Mouse (Mus musculus) midbrain, embryonic 11.5 days (tissue): ENCODE measurements around the gene Tuba1c. TPM values are rescaled to one million over a fixed set of nuclear protein-coding genes. Genes with fewer than 3 reads are reported as not detected.

Source experiments
- ATAC-seq: fragments of 200-750 bp; cut with Nextera tagmentation; 2 replicates; pipeline ENCODE4 v1.8.0; 2017; ENCODE audit warnings: moderate TSS enrichment, moderate library complexity; ENCODE audit not compliant: low FRiP score
- DNase-seq: peaks from one replicate; pipeline ENCODE4 v3.0.0; 2015; ENCODE audit warnings: low spot score; ENCODE audit errors: missing footprints
- H3K27ac ChIP-seq: fragments of 300-500 bp; sonication (generic); 2 replicates; pipeline ENCODE4 v1.5.1; 2014; ENCODE audit warnings: low read depth, low read length
- H3K27me3 ChIP-seq: fragments of 300-500 bp; sonication (generic); 2 replicates; pipeline ENCODE4 v1.6.1; 2014; ENCODE audit warnings: mild to moderate bottlenecking, low read length, moderate library complexity, mixed read lengths; ENCODE audit not compliant: control insufficient read depth, insufficient read depth
- H3K36me3 ChIP-seq: fragments of 300-500 bp; sonication (generic); 2 replicates; pipeline ENCODE4 v1.6.1; 2014; ENCODE audit warnings: mild to moderate bottlenecking, low read length, moderate library complexity, mixed read lengths; ENCODE audit not compliant: control insufficient read depth, insufficient read depth
- H3K4me1 ChIP-seq: fragments of 300-500 bp; sonication (generic); 2 replicates; pipeline ENCODE4 v1.6.1; 2014; ENCODE audit warnings: low read length; ENCODE audit not compliant: control insufficient read depth, insufficient read depth
- H3K4me2 ChIP-seq: fragments of 300-500 bp; sonication (generic); 2 replicates; pipeline ENCODE4 v1.6.1; 2014; ENCODE audit warnings: mild to moderate bottlenecking, moderate library complexity
- H3K4me3 ChIP-seq: fragments of 300-500 bp; sonication (generic); 2 replicates; pipeline ENCODE4 v1.5.1; 2014; ENCODE audit warnings: low read depth, low read length
- H3K9ac ChIP-seq: fragments of 300-500 bp; sonication (generic); 2 replicates; pipeline ENCODE4 v1.6.1; 2014; ENCODE audit warnings: low read length
- H3K9me3 ChIP-seq: fragments of 300-500 bp; sonication (generic); 2 replicates; pipeline ENCODE4 v1.6.1; 2016; ENCODE audit warnings: low read length; ENCODE audit not compliant: control insufficient read depth
- WGBS: fragments of 180-500 bp; shearing (Covaris S2); extraction: QIAGEN DNeasy Blood & Tissue Kit; methylation state at CpG from one replicate; pipeline ENCODE4 v1.1.7; 2014; 5-methylcytosine and 5-hydroxymethylcytosine counted together
- polyA plus RNA-seq: library from polyadenylated mRNA; unstranded; fragments of >200 nt; fragmentation: Nextera tagmentation; extraction: Ambion mirVana; gene quantifications from 2 replicates; pipeline ENCODE4 v1.2.1, GENCODE M21; 2014

Gene Tuba1c
- polyA plus RNA-seq, 1 experiment from 2014 or later, result 106 TPM

- H3K27ac ChIP-seq, result no peak overlapping the region
- H3K27me3 ChIP-seq, result no peaks in the 10 kb centered on the region
- H3K9ac ChIP-seq, result no peak overlapping the region
- DNase-seq, result no peak
- H3K4me1 ChIP-seq, result no peaks in the 10 kb centered on the region
- peaks cover 2% of the 10 kb centered on the region; the same call in 1 of the 2 replicates for H3K9me3 ChIP-seq
- H3K4me2 ChIP-seq, result no peak overlapping the region
- 92% methylated on average over 4 of the region's 4 CpGs for WGBS
- no peak for ATAC-seq
- no peaks in the 10 kb centered on the region for H3K36me3 ChIP-seq
- no peak overlapping the region for H3K4me3 ChIP-seq
Observed at GRCm38 (mm10) chr15:99020171-99020570, 9.5 kb upstream of the Tuba1c start.

- Histone ChIP-seq H3K36me3 (no peaks in the 10 kb centered on the region), H3K27ac (no peak overlapping the region), H3K9me3 (peaks cover 2% of the 10 kb centered on the region; the same call in 1 of the 2 replicates), H3K4me3 (no peak overlapping the region), H3K27me3 (no peaks in the 10 kb centered on the region), H3K4me1 (no peaks in the 10 kb centered on the region), H3K4me2 (no peak overlapping the region), H3K9ac (no peak overlapping the region)
- ATAC-seq (no peak), DNase-seq (no peak)
- WGBS, result 95% methylated on average over 7 of the region's 7 CpGs
Observed at GRCm38 (mm10) chr15:99021255-99021654, 8.4 kb upstream of the Tuba1c start.

- Histone ChIP-seq H3K4me1 (peaks cover 6% of the 10 kb centered on the region), H3K36me3 (no peaks in the 10 kb centered on the region), H3K27ac (no peak overlapping the region), H3K9me3 (peaks cover 2% of the 10 kb centered on the region; the same call in 1 of the 2 replicates), H3K9ac (no peak overlapping the region), H3K27me3 (no peaks in the 10 kb centered on the region), H3K4me2 (no peak overlapping the region), H3K4me3 (no peak overlapping the region)
- 21% methylated on average over 7 of the region's 8 CpGs for WGBS
- ATAC-seq (no peak), DNase-seq (peak; percentile 100)
Observed at GRCm38 (mm10) chr15:99024668-99025314, 4.9 kb upstream of the Tuba1c start.

GRCm38 (mm10) chr15:99025414-99025813, 4.3 kb upstream of the Tuba1c start:
- no peak for ATAC-seq
- H3K9me3 ChIP-seq, result peaks cover 2% of the 10 kb centered on the region; the same call in 1 of the 2 replicates

GRCm38 (mm10) chr15:99026259-99026658, 3.4 kb upstream of the Tuba1c start:
- H3K36me3 ChIP-seq, result no peaks in the 10 kb centered on the region
- H3K27ac ChIP-seq, result no peak overlapping the region
- peaks cover 1% of the 10 kb centered on the region; the same call in 1 of the 2 replicates for H3K9me3 ChIP-seq
- H3K4me3 ChIP-seq, result no peak overlapping the region
- peaks cover 9% of the 10 kb centered on the region for H3K4me1 ChIP-seq
- DNase-seq (no peak), ATAC-seq (no peak)
- no peak overlapping the region for H3K4me2 ChIP-seq
- H3K9ac ChIP-seq, result no peak overlapping the region
- H3K27me3 ChIP-seq, result peaks cover 5% of the 10 kb centered on the region
- WGBS, result 63% methylated on average over 4 of the region's 4 CpGs

More at GRCm38 (mm10) chr15:99025414-99025813, 4.3 kb upstream of the Tuba1c start:
- WGBS, result 79% methylated on average over 13 of the region's 13 CpGs
- no peak overlapping the region for H3K9ac ChIP-seq
- peaks cover 9% of the 10 kb centered on the region for H3K4me1 ChIP-seq
- no peak overlapping the region for H3K27ac ChIP-seq
- no peak overlapping the region for H3K4me3 ChIP-seq
- no peaks in the 10 kb centered on the region for H3K36me3 ChIP-seq
- no peak for DNase-seq
- peaks cover 1% of the 10 kb centered on the region for H3K27me3 ChIP-seq
- no peak overlapping the region for H3K4me2 ChIP-seq

- no peak for DNase-seq
- H3K27me3 ChIP-seq, result peaks cover 5% of the 10 kb centered on the region
- 83% methylated on average over 5 of the region's 5 CpGs for WGBS
- H3K36me3 ChIP-seq, result no peaks in the 10 kb centered on the region
- no peak for ATAC-seq
- H3K4me1 ChIP-seq, result peaks cover 9% of the 10 kb centered on the region
- H3K4me2 ChIP-seq, result no peak overlapping the region
- H3K9ac ChIP-seq, result no peak overlapping the region
- H3K4me3 ChIP-seq, result no peak overlapping the region
- H3K27ac ChIP-seq, result no peak overlapping the region
- no peaks in the 10 kb centered on the region for H3K9me3 ChIP-seq
Observed at GRCm38 (mm10) chr15:99027116-99027515, 2.6 kb upstream of the Tuba1c start.

GRCm38 (mm10) chr15:99028874-99029458, 725 bp upstream of the Tuba1c start:
- Histone ChIP-seq H3K36me3 (no peaks in the 10 kb centered on the region), H3K27ac (0 out of 2 replicates have a peak overlapping the region, but pooled peaks have one; percentile 17), H3K27me3 (peaks cover 5% of the 10 kb centered on the region), H3K9me3 (no peaks in the 10 kb centered on the region), H3K4me2 (peak overlapping the region; percentile 77), H3K9ac (peak overlapping the region; percentile 72), H3K4me3 (peak overlapping the region; percentile 52), H3K4me1 (peaks cover 11% of the 10 kb centered on the region)
- DNase-seq (peak; percentile 90), ATAC-seq (no peak)
- 6% methylated on average over 10 of the region's 10 CpGs for WGBS

GRCm38 (mm10) chr15:99030585-99031387, 1.1 kb downstream of the Tuba1c start:
- 18% methylated on average over 26 of the region's 26 CpGs for WGBS
- peak overlapping the region; percentile 77 for H3K4me2 ChIP-seq
- peak overlapping the region; percentile 52 for H3K4me3 ChIP-seq
- H3K36me3 ChIP-seq, result no peaks in the 10 kb centered on the region
- peaks cover 11% of the 10 kb centered on the region for H3K4me1 ChIP-seq
- peak overlapping the region; percentile 72 for H3K9ac ChIP-seq
- 0 out of 2 replicates have a peak, but pooled peaks have one; percentile 41 for ATAC-seq
- peaks cover 5% of the 10 kb centered on the region for H3K27me3 ChIP-seq
- peak; percentile 94 for DNase-seq
- H3K9me3 ChIP-seq, result no peaks in the 10 kb centered on the region
- H3K27ac ChIP-seq, result no peak overlapping the region

GRCm38 (mm10) chr15:99031388-99031675, 1.6 kb downstream of the Tuba1c start:
- DNase-seq, result no peak
- no peaks in the 10 kb centered on the region for H3K9me3 ChIP-seq
- H3K27ac ChIP-seq, result no peak overlapping the region
- 84% methylated on average over 4 of the region's 4 CpGs for WGBS
- peak overlapping the region; percentile 77 for H3K4me2 ChIP-seq
- peak overlapping the region; percentile 52 for H3K4me3 ChIP-seq
- H3K9ac ChIP-seq, result no peak overlapping the region
- peaks cover 11% of the 10 kb centered on the region for H3K4me1 ChIP-seq
- peaks cover 5% of the 10 kb centered on the region for H3K27me3 ChIP-seq
- no peak for ATAC-seq
- no peaks in the 10 kb centered on the region for H3K36me3 ChIP-seq
